Mouse (Mus musculus): Measurements from ENCODE around the gene Ccdc102a. TPM values are rescaled to one million over a fixed set of nuclear protein-coding genes. Genes with fewer than 3 reads are reported as not detected.

The Ccdc102a gene
- 9.0 and 11.1 TPM in 2 replicates for polyA plus RNA-seq (2012; rRNA removed)

DNA sequence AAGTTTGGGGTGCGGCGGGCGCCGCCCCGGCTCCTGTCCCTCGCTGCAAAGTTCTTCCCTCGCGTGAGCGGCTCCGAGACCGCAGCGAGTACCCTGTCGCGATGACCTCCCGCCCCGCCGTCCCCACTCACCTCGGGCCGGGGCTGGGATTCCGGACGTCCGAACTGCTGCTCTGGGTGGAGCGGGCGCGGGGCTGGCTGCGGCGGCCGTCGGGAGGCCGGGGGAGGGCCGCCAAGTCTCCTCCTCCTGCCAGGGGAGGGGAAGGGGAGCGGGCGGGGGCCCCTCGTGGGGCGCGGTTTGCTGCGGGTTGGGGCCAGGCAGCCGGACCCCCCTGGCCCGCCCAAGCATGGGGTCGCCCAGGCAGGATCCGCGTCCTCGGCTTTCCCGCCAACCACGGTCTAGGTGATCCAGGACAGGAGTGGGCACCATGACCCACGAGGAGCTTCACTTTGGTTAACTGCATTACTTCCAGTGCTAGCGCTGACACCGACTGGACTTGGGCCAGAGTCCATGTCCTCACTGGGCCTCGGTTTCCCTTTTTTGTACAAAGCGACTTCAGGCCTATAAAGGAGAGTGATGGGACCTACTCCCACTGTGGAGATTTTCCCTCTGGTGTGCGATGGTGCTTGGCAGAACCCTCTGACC is at the start of gene Ccdc102a:
Gene Ccdc102a (minus strand): TSS at position 248 of the 645 bp plus-strand sequence.
- TF ChIP-seq CTCF (IDR thresholded peaks at IDR 0.05; ENCODE audit: borderline replicate concordance, extremely low read depth, insufficient read depth, insufficient read length) (no peak), POLR2A (IDR thresholded peaks at IDR 0.05; ENCODE audit: borderline replicate concordance, extremely low read depth, insufficient read depth, insufficient read length, poor library complexity, severe bottlenecking) (no peak)
- DNase-seq (ENCODE audit: low read depth), result peak; percentile 40

DNA sequence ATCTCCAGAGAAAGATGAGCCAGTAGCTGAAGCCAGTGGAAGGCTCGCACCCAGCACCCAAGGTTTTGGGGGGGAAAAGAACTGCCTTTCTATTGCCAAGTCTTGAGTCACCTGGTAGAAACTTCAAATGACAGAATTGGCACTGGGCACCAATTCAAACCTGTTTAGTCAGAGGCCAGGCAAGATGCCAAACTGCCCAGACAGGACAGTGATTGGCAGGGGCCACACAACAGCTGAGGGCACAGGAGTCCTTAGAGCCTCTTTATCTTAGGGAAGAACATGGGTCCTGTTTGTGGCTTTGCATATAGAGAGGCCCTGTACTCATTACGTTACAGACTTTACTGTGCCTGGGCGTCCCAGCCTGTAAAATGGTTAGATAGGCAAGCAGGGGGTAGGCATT is 49.7 kb upstream of the Ccdc102a start:
- peak; percentile 80 for DNase-seq (ENCODE audit: low read depth)
- no peak for TF ChIP-seq CTCF (IDR thresholded peaks at IDR 0.05; ENCODE audit: borderline replicate concordance, extremely low read depth, insufficient read depth, insufficient read length)
- no peak for TF ChIP-seq POLR2A (IDR thresholded peaks at IDR 0.05; ENCODE audit: borderline replicate concordance, extremely low read depth, insufficient read depth, insufficient read length, poor library complexity, severe bottlenecking)

GRCm38 (mm10) chr8:94967071-94967470 is 49.2 kb upstream of the Ccdc102a start:
- no peak for TF ChIP-seq CTCF (IDR thresholded peaks at IDR 0.05; ENCODE audit: borderline replicate concordance, extremely low read depth, insufficient read depth, insufficient read length)
- no peak for TF ChIP-seq POLR2A (IDR thresholded peaks at IDR 0.05; ENCODE audit: borderline replicate concordance, extremely low read depth, insufficient read depth, insufficient read length, poor library complexity, severe bottlenecking)

DNA sequence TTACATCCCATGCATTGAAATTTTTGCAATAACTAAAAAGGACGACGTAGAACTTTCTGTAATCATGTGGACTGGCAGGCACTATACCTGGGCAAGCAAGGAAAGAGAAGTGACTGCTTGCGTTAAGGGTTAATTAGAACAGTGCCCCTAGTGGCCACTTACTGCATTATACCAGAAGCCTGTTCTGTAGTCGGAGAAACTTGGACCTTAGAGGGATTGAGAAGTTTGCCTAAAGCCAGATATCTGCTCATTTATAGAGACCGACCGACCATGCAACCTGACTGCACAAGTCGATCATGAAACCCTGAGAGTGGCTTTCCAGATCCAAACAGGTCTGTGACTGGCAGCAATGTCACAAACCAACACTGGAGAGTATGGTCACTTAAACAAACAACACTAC is 48.7 kb upstream of the Ccdc102a start:
- no peak for TF ChIP-seq POLR2A (IDR thresholded peaks at IDR 0.05; ENCODE audit: borderline replicate concordance, extremely low read depth, insufficient read depth, insufficient read length, poor library complexity, severe bottlenecking)
- peak; percentile 73; the same call in 1 of the 2 replicates for TF ChIP-seq CTCF (IDR thresholded peaks at IDR 0.05; ENCODE audit: borderline replicate concordance, extremely low read depth, insufficient read depth, insufficient read length)
- DNase-seq (ENCODE audit: low read depth), result peak; percentile 81

More at GRCm38 (mm10) chr8:94967071-94967470, 49.2 kb upstream of the Ccdc102a start:
- no peak for DNase-seq (ENCODE audit: low read depth)

DNA sequence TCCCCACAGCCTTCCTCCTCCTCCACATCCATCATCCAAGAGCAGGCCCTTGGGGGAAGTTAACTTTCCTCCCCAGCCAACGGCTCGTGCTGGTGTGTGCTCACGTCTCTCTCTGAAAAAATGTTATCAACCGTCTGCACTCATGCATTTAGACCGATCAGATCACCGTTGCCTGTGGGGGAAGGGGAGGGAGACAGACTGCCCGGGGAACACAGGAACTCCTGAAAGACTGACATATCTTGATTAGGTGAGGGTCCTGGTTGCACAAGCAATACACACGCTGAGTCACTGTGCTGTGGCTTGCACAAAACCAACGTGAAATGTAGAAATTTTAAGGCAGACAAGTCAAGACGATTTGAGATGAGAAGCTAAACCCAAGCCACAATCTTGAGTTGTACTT is 46.9 kb upstream of the Ccdc102a start:
- DNase-seq (ENCODE audit: low read depth), result no peak
- TF ChIP-seq CTCF (IDR thresholded peaks at IDR 0.05; ENCODE audit: borderline replicate concordance, extremely low read depth, insufficient read depth, insufficient read length) (no peak), POLR2A (IDR thresholded peaks at IDR 0.05; ENCODE audit: borderline replicate concordance, extremely low read depth, insufficient read depth, insufficient read length, poor library complexity, severe bottlenecking) (no peak)

- no peak for DNase-seq (ENCODE audit: low read depth)
- TF ChIP-seq CTCF (IDR thresholded peaks at IDR 0.05; ENCODE audit: borderline replicate concordance, extremely low read depth, insufficient read depth, insufficient read length), result no peak
- no peak for TF ChIP-seq POLR2A (IDR thresholded peaks at IDR 0.05; ENCODE audit: borderline replicate concordance, extremely low read depth, insufficient read depth, insufficient read length, poor library complexity, severe bottlenecking)
Measured at GRCm38 (mm10) chr8:94962201-94962600, 44.3 kb upstream of the Ccdc102a start.

GRCm38 (mm10) chr8:94956078-94956574 is 38.2 kb upstream of the Ccdc102a start:
- DNase-seq (ENCODE audit: low read depth), result no peak
- TF ChIP-seq POLR2A (IDR thresholded peaks at IDR 0.05; ENCODE audit: borderline replicate concordance, extremely low read depth, insufficient read depth, insufficient read length, poor library complexity, severe bottlenecking) (no peak), CTCF (IDR thresholded peaks at IDR 0.05; ENCODE audit: borderline replicate concordance, extremely low read depth, insufficient read depth, insufficient read length) (no peak)

DNA sequence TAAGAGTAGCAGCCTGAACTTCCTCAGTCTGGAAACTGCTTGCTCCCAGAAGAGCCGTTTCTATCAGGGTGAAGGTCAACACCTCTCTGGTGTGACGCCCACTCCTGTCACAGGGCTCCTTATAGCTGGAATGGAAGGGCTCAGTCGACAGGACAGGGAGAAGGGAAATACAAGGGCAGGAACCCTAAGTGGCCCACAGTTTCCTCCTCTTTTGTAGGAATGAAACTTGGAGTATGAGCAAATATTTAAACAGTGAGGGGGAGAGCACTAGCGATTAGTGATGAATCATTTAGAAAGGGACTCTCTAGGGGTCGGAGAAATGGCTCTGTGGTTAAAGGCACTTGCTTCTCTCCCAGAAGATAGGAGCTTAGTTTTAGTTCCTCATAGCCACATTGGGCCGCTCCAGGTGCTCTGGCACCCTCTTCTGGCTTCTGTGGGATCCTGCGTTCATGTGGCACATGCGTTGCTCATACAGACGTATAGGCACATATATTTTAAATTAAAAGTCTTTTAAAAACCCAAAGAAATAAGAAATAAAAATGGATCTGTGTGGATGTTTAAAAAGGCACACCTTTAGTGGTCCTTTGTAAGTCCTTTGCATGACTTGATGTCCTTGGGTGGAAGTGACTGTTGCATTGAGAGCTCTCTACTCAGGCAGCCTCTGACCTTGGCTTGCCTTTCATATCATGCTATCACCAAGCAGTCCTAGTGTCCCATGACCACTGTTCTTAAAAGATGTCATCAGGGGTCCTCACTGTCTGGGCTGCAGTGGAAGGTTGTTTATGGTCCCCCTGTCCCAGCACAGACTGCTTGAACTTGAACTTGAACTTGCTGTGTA is 37.2 kb upstream of the Ccdc102a start:
- DNase-seq (ENCODE audit: low read depth), result peak; percentile 71
- no peak for TF ChIP-seq POLR2A (IDR thresholded peaks at IDR 0.05; ENCODE audit: borderline replicate concordance, extremely low read depth, insufficient read depth, insufficient read length, poor library complexity, severe bottlenecking)
- peak; percentile 64; the same call in 1 of the 2 replicates for TF ChIP-seq CTCF (IDR thresholded peaks at IDR 0.05; ENCODE audit: borderline replicate concordance, extremely low read depth, insufficient read depth, insufficient read length)

- DNase-seq (ENCODE audit: low read depth), result peak; percentile 86
- TF ChIP-seq POLR2A (IDR thresholded peaks at IDR 0.05; ENCODE audit: borderline replicate concordance, extremely low read depth, insufficient read depth, insufficient read length, poor library complexity, severe bottlenecking), result no peak
- TF ChIP-seq CTCF (IDR thresholded peaks at IDR 0.05; ENCODE audit: borderline replicate concordance, extremely low read depth, insufficient read depth, insufficient read length), result no peak
Measured at GRCm38 (mm10) chr8:94954368-94954737, 36.5 kb upstream of the Ccdc102a start.

- DNase-seq (ENCODE audit: low read depth), result no peak
- no peak for TF ChIP-seq CTCF (IDR thresholded peaks at IDR 0.05; ENCODE audit: borderline replicate concordance, extremely low read depth, insufficient read depth, insufficient read length)
- no peak for TF ChIP-seq POLR2A (IDR thresholded peaks at IDR 0.05; ENCODE audit: borderline replicate concordance, extremely low read depth, insufficient read depth, insufficient read length, poor library complexity, severe bottlenecking)
Measured at GRCm38 (mm10) chr8:94953624-94954367, 35.9 kb upstream of the Ccdc102a start.

DNA sequence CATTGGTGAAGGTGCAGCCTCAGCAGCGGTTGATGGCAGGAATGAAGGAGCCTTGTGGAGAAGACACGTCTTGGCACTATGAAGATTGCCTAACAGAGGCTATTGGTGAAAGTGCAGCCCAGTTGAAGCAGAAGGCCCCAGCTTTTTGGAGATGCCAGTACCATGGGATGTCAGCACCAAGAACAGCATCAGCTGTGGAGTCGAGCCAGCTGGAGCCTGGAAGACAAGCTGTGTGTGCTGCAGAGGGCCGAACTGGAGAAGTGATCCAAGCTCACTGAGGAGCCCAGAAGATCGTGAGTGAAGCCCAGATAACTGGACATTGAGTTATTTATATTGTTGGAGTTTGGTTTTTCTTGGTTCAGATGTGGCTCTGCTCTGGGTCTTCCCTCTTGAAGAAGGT is 34.2 kb upstream of the Ccdc102a start:
- TF ChIP-seq CTCF (IDR thresholded peaks at IDR 0.05; ENCODE audit: borderline replicate concordance, extremely low read depth, insufficient read depth, insufficient read length) (no peak), POLR2A (IDR thresholded peaks at IDR 0.05; ENCODE audit: borderline replicate concordance, extremely low read depth, insufficient read depth, insufficient read length, poor library complexity, severe bottlenecking) (no peak)
- DNase-seq (ENCODE audit: low read depth), result no peak
